Mouse (Mus musculus) limb, embryonic 14.5 days (tissue): ENCODE measurements around the gene Cc2d2b. TPM values are rescaled to one million over a fixed set of nuclear protein-coding genes. Genes with fewer than 3 reads are reported as not detected.
A peak's percentile ranks its signal among the peaks of the same experiment; 100 is the strongest.

Experiments
- ATAC-seq: fragments of 200-750 bp; cut with Nextera tagmentation; 2 replicates; pipeline ENCODE4 v1.8.0; 2017; ENCODE audit warnings: low read depth, moderate number of reproducible peaks, moderate TSS enrichment; ENCODE audit not compliant: low FRiP score
- DNase-seq: peaks from one replicate; pipeline ENCODE4 v3.0.0-alpha.2; 2015; ENCODE audit warnings: low spot score
- H3K27ac ChIP-seq: fragments of 300-500 bp; sonication (generic); replicated peaks from 2 replicates; pipeline ENCODE4 v1.5.1; 2014; ENCODE audit warnings: low read depth, mild to moderate bottlenecking, low read length, moderate library complexity, mixed read lengths
- H3K27me3 ChIP-seq: fragments of 300-500 bp; sonication (generic); 2 replicates; pipeline ENCODE4 v1.6.1; 2014; ENCODE audit warnings: low read length, mixed read lengths; ENCODE audit not compliant: control insufficient read depth, insufficient read depth
- H3K36me3 ChIP-seq: fragments of 300-500 bp; sonication (generic); 2 replicates; pipeline ENCODE4 v1.6.1; 2014; ENCODE audit warnings: mild to moderate bottlenecking, low read length, moderate library complexity, mixed read lengths; ENCODE audit not compliant: control insufficient read depth, insufficient read depth
- H3K4me1 ChIP-seq: fragments of 300-500 bp; sonication (generic); 2 replicates; pipeline ENCODE4 v1.6.1; 2014; ENCODE audit warnings: antibody characterized with exemption, low read length, mixed read lengths; ENCODE audit not compliant: control insufficient read depth, insufficient read depth
- H3K4me2 ChIP-seq: fragments of 300-500 bp; sonication (generic); replicated peaks from 2 replicates; pipeline ENCODE4 v1.6.1; 2014; ENCODE audit warnings: low read depth, mild to moderate bottlenecking, low read length, moderate library complexity; ENCODE audit not compliant: severe bottlenecking
- H3K4me3 ChIP-seq: fragments of 300-500 bp; sonication (generic); replicated peaks from 2 replicates; pipeline ENCODE4 v1.5.1; 2014; ENCODE audit warnings: low read length
- H3K9ac ChIP-seq: fragments of 300-500 bp; sonication (generic); 2 replicates; pipeline ENCODE4 v1.6.1; 2014; ENCODE audit warnings: mild to moderate bottlenecking, low read depth, low read length, moderate library complexity; ENCODE audit not compliant: severe bottlenecking
- H3K9me3 ChIP-seq: fragments of 300-500 bp; sonication (generic); 2 replicates; pipeline ENCODE4 v1.6.1; 2016; ENCODE audit warnings: low read length; ENCODE audit not compliant: control insufficient read depth
- POLR2A ChIP-seq: fragments of 200-500 bp; IDR thresholded peaks from 2 replicates; pipeline ENCODE4 v1.8.0; 2012; ENCODE audit warnings: inconsistent platforms, mild to moderate bottlenecking, moderate library complexity, borderline replicate concordance; ENCODE audit not compliant: insufficient read depth, insufficient read length; ENCODE audit errors: extremely low read depth
- WGBS: fragments of 180-500 bp; shearing (Covaris S2); extraction: QIAGEN DNeasy Blood & Tissue Kit; methylation state at CpG from one replicate; pipeline ENCODE4 v1.1.7; 2014; 5-methylcytosine and 5-hydroxymethylcytosine counted together
- polyA plus RNA-seq, 2 experiments: library from polyadenylated mRNA; depleted of rRNA in 1 of 2; stranded (reverse) in 1 of 2; unstranded in 1 of 2; fragments of >200 nt; fragmentation: Nextera tagmentation in 1 of 2; extraction: Ambion mirVana in 1 of 2; gene quantifications; 2 replicates each; pipeline versions ENCODE4 v1.2.1 to v1.2.3; 2012 to 2014

The Cc2d2b gene
- polyA plus RNA-seq, 2 experiments, result 0.04 to 0.22 TPM

DNA sequence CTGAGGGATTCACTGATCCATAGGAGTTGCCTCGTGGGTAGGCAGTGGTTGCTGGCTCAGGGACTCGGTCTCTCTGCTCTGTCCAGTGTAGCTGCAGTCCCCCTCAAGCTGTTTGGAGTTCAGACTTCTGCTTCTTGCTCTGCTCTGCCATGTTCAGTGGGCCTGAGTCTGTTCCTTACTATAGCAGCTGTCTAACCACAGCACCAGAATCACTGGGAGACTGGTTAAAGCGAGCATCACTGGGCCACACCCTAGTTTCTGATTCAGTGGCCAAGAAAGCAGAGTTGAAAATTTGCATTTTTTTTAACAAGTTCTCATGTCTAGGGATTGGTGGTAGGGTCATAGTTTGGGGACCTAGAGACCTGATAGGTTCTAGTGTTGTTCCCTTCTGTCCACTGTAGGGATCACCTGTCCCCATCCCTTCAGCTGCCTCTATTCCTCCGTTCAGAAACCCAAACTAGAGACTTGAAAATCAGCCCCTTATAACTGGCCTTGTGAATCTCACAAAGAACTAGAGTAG, 72.8 kb downstream of the Cc2d2b start:
- Histone ChIP-seq H3K9ac (no peak overlapping the region), H3K4me1 (no peaks in the 10 kb centered on the region), H3K36me3 (no peaks in the 10 kb centered on the region), H3K27me3 (no peaks in the 10 kb centered on the region), H3K4me2 (no peak overlapping the region), H3K9me3 (no peaks in the 10 kb centered on the region), H3K4me3 (no peak overlapping the region), H3K27ac (no peak overlapping the region)
- DNase-seq (no peak), ATAC-seq (no peak)
- WGBS, result 84% methylated on average over 4 of the region's 4 CpGs
- no peak for TF ChIP-seq POLR2A

DNA sequence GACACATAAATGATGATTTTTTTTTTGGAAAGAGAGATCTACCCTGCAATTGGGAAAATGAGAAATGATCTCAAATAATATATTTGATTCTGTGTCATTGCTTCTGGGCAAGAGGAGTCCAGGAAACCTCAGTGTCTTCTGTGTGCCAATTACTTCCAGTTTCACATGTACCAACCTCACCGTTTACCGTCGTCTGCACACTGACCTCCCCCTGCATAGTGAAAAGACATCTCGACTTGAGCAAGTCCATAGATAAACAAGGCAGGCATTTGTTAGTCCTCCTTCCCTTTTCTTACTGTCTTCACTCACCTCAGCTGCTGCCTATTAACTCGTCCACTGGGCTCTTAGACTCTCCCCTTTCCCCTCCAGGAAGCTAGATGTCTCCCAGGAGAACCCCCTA, 77.1 kb downstream of the Cc2d2b start:
- Histone ChIP-seq H3K27ac (no peak overlapping the region), H3K4me2 (no peak overlapping the region), H3K27me3 (no peaks in the 10 kb centered on the region), H3K9me3 (no peaks in the 10 kb centered on the region), H3K4me3 (no peak overlapping the region), H3K36me3 (no peaks in the 10 kb centered on the region), H3K4me1 (peaks cover 3% of the 10 kb centered on the region; the same call in 1 of the 2 replicates), H3K9ac (no peak overlapping the region)
- no peak for TF ChIP-seq POLR2A
- 67% methylated on average over 5 of the region's 5 CpGs for WGBS
- no peak for ATAC-seq
- no peak for DNase-seq

DNA sequence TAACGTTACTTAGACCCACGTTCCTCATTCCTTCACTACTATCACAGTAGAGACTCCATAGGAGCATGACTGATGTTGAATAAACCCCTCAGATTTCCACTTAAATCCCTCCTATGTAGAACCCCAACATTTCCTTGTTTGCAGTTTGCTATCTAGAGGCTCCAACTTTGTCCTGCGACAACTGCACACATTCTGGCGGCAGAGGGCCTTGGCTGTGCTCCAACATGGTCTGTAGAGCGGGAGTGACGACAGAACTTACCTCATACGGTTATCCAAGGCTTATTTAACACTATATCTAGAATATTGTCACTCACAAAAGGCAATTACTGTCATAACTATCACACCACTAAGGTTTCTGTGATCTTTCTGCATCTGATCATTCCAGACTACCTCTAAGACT, 78.2 kb downstream of the Cc2d2b start:
- Histone ChIP-seq H3K4me1 (peaks cover 3% of the 10 kb centered on the region; the same call in 1 of the 2 replicates), H3K4me3 (no peak overlapping the region), H3K9ac (no peak overlapping the region), H3K9me3 (no peaks in the 10 kb centered on the region), H3K36me3 (no peaks in the 10 kb centered on the region), H3K27me3 (no peaks in the 10 kb centered on the region), H3K27ac (no peak overlapping the region), H3K4me2 (no peak overlapping the region)
- no peak for DNase-seq
- no peak for TF ChIP-seq POLR2A
- no peak for ATAC-seq
- WGBS, result 60% methylated on average over 7 of the region's 7 CpGs

DNA sequence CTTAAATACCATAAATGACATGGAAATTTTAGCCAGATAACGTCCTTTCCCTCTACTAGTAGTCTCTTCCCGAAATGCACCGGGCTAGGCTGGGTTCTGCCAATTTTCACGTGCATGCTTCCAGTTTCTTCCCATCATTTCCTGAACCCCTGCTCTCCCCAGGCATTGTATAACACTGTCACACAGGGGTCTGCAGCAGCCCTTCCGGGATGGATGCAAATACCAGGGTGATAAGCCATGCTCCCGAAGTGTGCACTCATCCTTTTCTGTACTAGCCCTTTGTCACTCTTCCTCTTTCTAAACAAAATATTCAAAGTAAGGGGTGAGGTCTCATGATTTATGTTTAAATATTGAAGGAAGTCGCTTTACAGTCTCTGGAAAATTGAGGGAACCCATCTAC, 81.6 kb downstream of the Cc2d2b start:
- DNase-seq, result no peak
- Histone ChIP-seq H3K27ac (no peak overlapping the region), H3K27me3 (no peaks in the 10 kb centered on the region), H3K9me3 (no peaks in the 10 kb centered on the region), H3K4me2 (peak overlapping the region; percentile 55), H3K4me1 (peaks cover 16% of the 10 kb centered on the region), H3K4me3 (peak overlapping the region; percentile 94), H3K9ac (peak overlapping the region; percentile 98), H3K36me3 (no peaks in the 10 kb centered on the region)
- ATAC-seq, result no peak
- TF ChIP-seq POLR2A, result no peak
- WGBS, result 61% methylated on average over 7 of the region's 7 CpGs

DNA sequence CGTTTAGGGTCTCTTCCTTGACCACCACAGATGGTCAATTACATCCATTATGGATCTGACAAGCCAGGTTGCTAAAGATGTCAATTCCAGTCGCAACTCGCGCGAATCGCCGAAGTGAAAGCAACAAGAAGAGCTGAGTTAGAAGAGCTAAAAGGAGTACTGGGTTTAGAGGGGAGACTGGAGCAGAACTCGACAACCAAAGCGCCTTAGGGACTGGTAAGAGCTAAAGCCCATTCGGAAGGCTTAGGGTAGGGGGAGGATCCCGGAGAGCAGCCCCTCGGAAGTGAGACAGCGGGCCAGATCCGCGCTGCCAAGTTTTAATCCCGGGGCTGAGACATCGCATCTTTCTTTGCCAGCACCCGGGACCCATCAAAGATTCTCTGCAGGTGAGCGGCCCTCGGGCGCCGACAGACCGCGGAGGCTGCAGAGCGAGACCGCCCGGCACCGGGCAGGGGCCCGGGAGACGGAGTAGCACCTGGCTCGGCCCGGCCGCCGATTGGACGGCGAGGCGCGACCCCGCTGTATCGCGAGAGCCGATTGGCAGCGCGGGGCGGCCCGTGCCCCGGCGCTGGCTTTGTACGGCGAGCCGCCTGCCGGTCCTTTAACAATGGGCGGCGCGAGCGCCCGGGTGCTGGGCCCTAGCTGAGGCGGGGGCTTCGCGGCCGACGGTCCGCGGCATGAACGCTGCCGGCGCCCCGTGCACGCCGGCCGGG, 82.3 kb downstream of the Cc2d2b start, which contains the start of gene Ccnj:
Gene Ccnj (plus strand): TSS at position 577 of the 713 bp plus-strand sequence.
- H3K36me3 ChIP-seq, result no peaks in the 10 kb centered on the region; the same call in 1 of the 2 replicates
- WGBS, result under 1% methylated on average over 44 of the region's 71 CpGs
- peak; percentile 98 for ATAC-seq
- no peaks in the 10 kb centered on the region for H3K27me3 ChIP-seq
- no peaks in the 10 kb centered on the region for H3K9me3 ChIP-seq
- peaks cover 16% of the 10 kb centered on the region for H3K4me1 ChIP-seq
- peak within 1 kb of the TSS; percentile 94 for H3K4me3 ChIP-seq
- peak; percentile 76; the same call in 1 of the 2 replicates for TF ChIP-seq POLR2A
- peak; percentile 91 for DNase-seq
- H3K9ac ChIP-seq, result peak within 1 kb of the TSS; percentile 98
- peak within 1 kb of the TSS; percentile 55 for H3K4me2 ChIP-seq
- H3K27ac ChIP-seq, result peak within 1 kb of the TSS; percentile 94
